Mouse (Mus musculus) midbrain, embryonic 14.5 days (tissue): ENCODE measurements around the gene Tarbp1. TPM values are rescaled to one million over a fixed set of nuclear protein-coding genes. Genes with fewer than 3 reads are reported as not detected.
A peak's percentile ranks its signal among the peaks of the same experiment; 100 is the strongest.
"Not testable (repeated sequence)": the region's sequence is repeated elsewhere in the genome, so short reads cannot be mapped to it uniquely, and the experiment has no call there.

Experiments used
- ATAC-seq: fragments of 200-750 bp; cut with Nextera tagmentation; 2 replicates; pipeline ENCODE4 v1.8.0; 2017; ENCODE audit warnings: moderate number of reproducible peaks, moderate library complexity; ENCODE audit not compliant: low FRiP score, low TSS enrichment
- DNase-seq: peaks from one replicate; pipeline ENCODE4 v3.0.0-alpha.2; 2015
- H3K27ac ChIP-seq: fragments of 300-500 bp; sonication (generic); replicated peaks from 2 replicates; pipeline ENCODE4 v1.5.1; 2014; ENCODE audit warnings: mild to moderate bottlenecking, low read depth, low read length, moderate library complexity
- H3K27me3 ChIP-seq: fragments of 300-500 bp; sonication (generic); 2 replicates; pipeline ENCODE4 v1.6.1; 2014; ENCODE audit warnings: low read length, control low read depth, mixed read lengths; ENCODE audit not compliant: control insufficient read depth, insufficient read depth
- H3K36me3 ChIP-seq: fragments of 300-500 bp; sonication (generic); 2 replicates; pipeline ENCODE4 v1.6.1; 2014; ENCODE audit warnings: low read length, control low read depth; ENCODE audit not compliant: control insufficient read depth, insufficient read depth
- H3K4me1 ChIP-seq: fragments of 300-500 bp; sonication (generic); 2 replicates; pipeline ENCODE4 v1.6.1; 2014; ENCODE audit warnings: mild to moderate bottlenecking, antibody characterized with exemption, low read length, control low read depth; ENCODE audit not compliant: control insufficient read depth, insufficient read depth
- H3K4me2 ChIP-seq: fragments of 300-500 bp; sonication (generic); 2 replicates; pipeline ENCODE4 v1.6.1; 2014; ENCODE audit warnings: mild to moderate bottlenecking, low read length, moderate library complexity
- H3K4me3 ChIP-seq: fragments of 300-500 bp; sonication (generic); replicated peaks from 2 replicates; pipeline ENCODE4 v1.5.1; 2014; ENCODE audit warnings: low read depth, low read length
- H3K9ac ChIP-seq: fragments of 300-500 bp; sonication (generic); replicated peaks from 2 replicates; pipeline ENCODE4 v1.6.1; 2014; ENCODE audit warnings: mild to moderate bottlenecking, low read length, moderate library complexity
- H3K9me3 ChIP-seq: fragments of 300-500 bp; sonication (generic); 2 replicates; pipeline ENCODE4 v1.6.1; 2016; ENCODE audit warnings: low read length, control low read depth, mixed read lengths; ENCODE audit not compliant: control insufficient read depth
- WGBS: fragments of 180-500 bp; shearing (Covaris S2); extraction: QIAGEN DNeasy Blood & Tissue Kit; methylation state at CpG from one replicate; pipeline ENCODE4 v1.1.7; 2014; 5-methylcytosine and 5-hydroxymethylcytosine counted together
- polyA plus RNA-seq: library from polyadenylated mRNA; unstranded; fragments of >200 nt; fragmentation: Nextera tagmentation; extraction: Ambion mirVana; gene quantifications from 2 replicates; pipeline ENCODE4 v1.2.1, GENCODE M21; 2014

The Tarbp1 gene
- polyA plus RNA-seq, 1 experiment from 2014 or later, result 2.5 TPM

DNA sequence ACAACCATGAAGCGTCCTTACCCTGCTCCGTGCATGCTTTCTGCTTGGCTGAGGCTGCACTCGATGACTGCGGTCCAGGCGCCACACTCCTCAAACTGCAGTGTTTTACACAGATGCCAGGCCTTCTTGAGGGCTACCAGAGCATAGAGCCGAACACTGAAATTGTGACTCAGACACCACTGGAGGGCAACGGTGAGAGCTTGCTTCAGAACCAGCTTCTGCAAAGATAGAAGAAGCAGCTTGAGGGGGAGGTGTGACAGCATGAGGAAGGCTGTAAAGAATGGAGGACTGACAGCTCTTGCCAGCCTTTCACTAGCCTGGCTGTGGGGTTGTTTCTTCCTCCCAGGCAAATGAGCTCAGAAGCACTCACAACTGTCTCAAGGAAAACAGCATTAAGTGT lies 41.0 kb downstream of the Tarbp1 start:
- no peak overlapping the region for H3K4me3 ChIP-seq
- DNase-seq (peak; percentile 46), ATAC-seq (no peak)

GRCm38 (mm10) chr8:126429635-126430034 lies 45.2 kb downstream of the Tarbp1 start:
- Histone ChIP-seq H3K9ac (no peak overlapping the region), H3K4me1 (no peaks in the 10 kb centered on the region), H3K36me3 (peaks cover 65% of the 10 kb centered on the region), H3K4me3 (no peak overlapping the region), H3K27ac (no peak overlapping the region), H3K9me3 (no peaks in the 10 kb centered on the region), H3K27me3 (no peaks in the 10 kb centered on the region), H3K4me2 (no peak overlapping the region)
- WGBS, result 96% methylated on average over 5 of the region's 5 CpGs
- no peak for DNase-seq
- ATAC-seq, result no peak

More for the DNA sequence above, 41.0 kb downstream of the Tarbp1 start:
- no peaks in the 10 kb centered on the region for H3K27me3 ChIP-seq
- H3K9ac ChIP-seq, result no peak overlapping the region
- H3K4me1 ChIP-seq, result no peaks in the 10 kb centered on the region
- no peak overlapping the region for H3K4me2 ChIP-seq
- peaks cover 51% of the 10 kb centered on the region for H3K36me3 ChIP-seq
- 84% methylated on average over 7 of the region's 7 CpGs for WGBS
- H3K9me3 ChIP-seq, result no peaks in the 10 kb centered on the region
- no peak overlapping the region for H3K27ac ChIP-seq

GRCm38 (mm10) chr8:126424946-126425345 lies 49.9 kb downstream of the Tarbp1 start:
- no peak for ATAC-seq
- Histone ChIP-seq H3K4me2 (no peak overlapping the region), H3K27ac (no peak overlapping the region), H3K36me3 (peaks cover 52% of the 10 kb centered on the region), H3K4me3 (no peak overlapping the region), H3K9me3 (no peaks in the 10 kb centered on the region), H3K9ac (no peak overlapping the region), H3K27me3 (no peaks in the 10 kb centered on the region), H3K4me1 (peaks cover 17% of the 10 kb centered on the region)
- DNase-seq, result no peak
- WGBS, result 89% methylated on average over 1 of the region's 1 CpGs

- H3K9me3 ChIP-seq, result no peaks in the 10 kb centered on the region
- peaks cover 17% of the 10 kb centered on the region for H3K4me1 ChIP-seq
- DNase-seq (no peak), ATAC-seq (no peak)
- no peak overlapping the region for H3K27ac ChIP-seq
- H3K4me3 ChIP-seq, result no peak overlapping the region
- WGBS, result 91% methylated on average over 4 of the region's 4 CpGs
- H3K27me3 ChIP-seq, result no peaks in the 10 kb centered on the region
- no peak overlapping the region for H3K9ac ChIP-seq
- no peak overlapping the region for H3K4me2 ChIP-seq
- peaks cover 45% of the 10 kb centered on the region for H3K36me3 ChIP-seq
These were observed 50.7 kb downstream of the Tarbp1 start for GRCm38 (mm10) chr8:126424163-126424562.

- H3K27me3 ChIP-seq, result no peaks in the 10 kb centered on the region
- H3K27ac ChIP-seq, result peak overlapping the region; percentile 84
- H3K36me3 ChIP-seq, result peaks cover 33% of the 10 kb centered on the region
- H3K4me3 ChIP-seq, result peak overlapping the region; percentile 82
- peak overlapping the region; percentile 85 for H3K4me2 ChIP-seq
- peak overlapping the region; percentile 85 for H3K9ac ChIP-seq
- no peaks in the 10 kb centered on the region for H3K9me3 ChIP-seq
- H3K4me1 ChIP-seq, result peaks cover 17% of the 10 kb centered on the region
- 8% methylated on average over 9 of the region's 9 CpGs for WGBS
- DNase-seq (peak; percentile 47), ATAC-seq (peak; percentile 38)
These were observed 52.0 kb downstream of the Tarbp1 start for GRCm38 (mm10) chr8:126422920-126423300.

- peak; percentile 99 for DNase-seq
- Histone ChIP-seq H3K27ac (peak within 1 kb of the TSS; percentile 84), H3K27me3 (no peaks in the 10 kb centered on the region), H3K4me1 (peaks cover 17% of the 10 kb centered on the region), H3K4me3 (peak within 1 kb of the TSS; percentile 82), H3K9ac (peak within 1 kb of the TSS; percentile 85), H3K36me3 (peaks cover 27% of the 10 kb centered on the region), H3K9me3 (no peaks in the 10 kb centered on the region), H3K4me2 (peak within 1 kb of the TSS; percentile 85)
- WGBS, result under 1% methylated on average over 61 of the region's 61 CpGs
- ATAC-seq, result peak; percentile 98
These were observed 52.5 kb downstream of the Tarbp1 start, which contains the start of gene Coa6 for GRCm38 (mm10) chr8:126422174-126422919. Coa6 (plus strand) TSS chr8:126422515.

DNA sequence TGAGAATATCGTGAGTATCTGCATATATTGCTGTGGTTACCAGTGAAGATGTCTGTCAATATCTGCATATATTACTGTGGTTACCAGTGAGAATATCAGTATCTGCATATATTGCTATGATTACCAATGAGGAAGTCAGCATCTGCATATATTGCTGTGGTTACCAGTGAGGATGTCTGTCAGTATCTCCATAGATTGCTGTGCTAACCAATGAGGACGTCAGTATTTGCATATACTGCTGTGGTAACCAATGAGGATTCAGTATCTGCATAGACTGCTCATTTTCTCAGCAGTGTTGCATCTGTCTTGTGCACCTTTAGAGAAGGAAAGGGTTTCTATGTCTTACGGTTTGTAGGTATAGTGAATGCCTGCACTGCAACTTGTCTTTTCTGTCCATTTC lies 54.0 kb downstream of the Tarbp1 start:
- ATAC-seq (no peak), DNase-seq (no peak)
- Histone ChIP-seq H3K4me1 (peaks cover 17% of the 10 kb centered on the region), H3K4me2 (no peak overlapping the region), H3K9me3 (no peaks in the 10 kb centered on the region), H3K4me3 (no peak overlapping the region), H3K27me3 (no peaks in the 10 kb centered on the region), H3K27ac (no peak overlapping the region), H3K36me3 (peaks cover 12% of the 10 kb centered on the region), H3K9ac (no peak overlapping the region)
- 80% methylated on average over 3 of the region's 3 CpGs for WGBS

- Histone ChIP-seq H3K4me1 (no peaks in the 10 kb centered on the region), H3K9ac (no peak overlapping the region), H3K27me3 (no peaks in the 10 kb centered on the region), H3K4me3 (no peak overlapping the region), H3K9me3 (no peaks in the 10 kb centered on the region), H3K4me2 (no peak overlapping the region), H3K27ac (no peak overlapping the region), H3K36me3 (no peaks in the 10 kb centered on the region)
- WGBS, result 72% methylated on average over 4 of the region's 4 CpGs
- ATAC-seq (no peak), DNase-seq (peak; percentile 12)
These were observed 69.8 kb downstream of the Tarbp1 start for GRCm38 (mm10) chr8:126405030-126405429.

DNA sequence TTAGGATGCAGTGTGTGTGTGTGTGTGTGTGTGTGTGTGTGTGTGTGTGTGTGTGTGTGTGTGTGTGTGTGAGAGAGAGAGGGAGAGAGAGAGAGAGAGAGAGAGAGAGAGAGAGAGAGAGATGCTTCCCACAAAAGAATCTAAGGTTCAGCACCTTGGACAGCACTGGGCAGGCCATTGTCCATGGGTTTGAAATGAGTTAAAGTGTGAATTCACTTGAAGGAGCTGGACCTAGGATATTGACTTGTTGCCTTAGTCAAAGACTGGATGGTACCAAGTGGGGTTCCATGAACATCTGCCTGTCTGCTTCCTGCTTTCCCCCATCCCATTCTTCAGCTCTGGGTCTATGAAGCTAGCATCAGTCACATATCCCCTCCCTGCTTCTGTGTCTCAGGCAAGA lies 70.3 kb downstream of the Tarbp1 start:
- not testable (repeated sequence) for H3K4me1 ChIP-seq, H3K4me2 ChIP-seq, H3K4me3 ChIP-seq, H3K27ac ChIP-seq, H3K27me3 ChIP-seq, ATAC-seq, H3K9me3 ChIP-seq, H3K9ac ChIP-seq, H3K36me3 ChIP-seq
- peak; percentile 35 for DNase-seq
